Mouse (Mus musculus) embryonic facial prominence, embryonic 10.5 days (tissue): Measurements from ENCODE around the gene Zdhhc13. TPM values are rescaled to one million over a fixed set of nuclear protein-coding genes. Genes with fewer than 3 reads are reported as not detected.

ENCODE experiments used
- DNase-seq: peaks from one replicate; pipeline ENCODE4 v3.0.0-alpha.2; 2017; ENCODE audit warnings: low spot score
- H3K27ac ChIP-seq: fragments of 300-500 bp; sonication (generic); replicated peaks from 2 replicates; pipeline ENCODE4 v1.5.1; 2016; ENCODE audit warnings: mild to moderate bottlenecking
- H3K27me3 ChIP-seq: fragments of 300-500 bp; sonication (generic); replicated peaks from 2 replicates; pipeline ENCODE4 v1.6.1; 2016; ENCODE audit warnings: low read depth, mild to moderate bottlenecking; ENCODE audit not compliant: poor library complexity, severe bottlenecking
- H3K36me3 ChIP-seq: fragments of 300-500 bp; sonication (generic); replicated peaks from 2 replicates; pipeline ENCODE4 v1.6.1; 2016; ENCODE audit warnings: mild to moderate bottlenecking, moderate library complexity
- H3K4me1 ChIP-seq: fragments of 300-500 bp; sonication (generic); 2 replicates; pipeline ENCODE4 v1.6.1; 2016
- H3K4me3 ChIP-seq: fragments of 300-500 bp; sonication (generic); 2 replicates; pipeline ENCODE4 v1.5.1; 2016; ENCODE audit warnings: mild to moderate bottlenecking, moderate library complexity
- H3K9me3 ChIP-seq: fragments of 300-500 bp; sonication (generic); 2 replicates; pipeline ENCODE4 v1.6.1; 2016; ENCODE audit warnings: mild to moderate bottlenecking
- WGBS: fragments of 180-500 bp; shearing (Covaris S2); methylation state at CpG from one replicate; pipeline ENCODE4 v1.1.7; 2016; 5-methylcytosine and 5-hydroxymethylcytosine counted together
- polyA plus RNA-seq: library from polyadenylated mRNA; unstranded; fragments of >200 nt; fragmentation: Nextera tagmentation; extraction: Ambion mirVana; gene quantifications from 2 replicates; pipeline ENCODE4 v1.2.1, GENCODE M21; 2016

Zdhhc13 gene
- 30.5 and 32.1 TPM in 2 replicates for polyA plus RNA-seq

GRCm38 (mm10) chr7:48788851-48789572, at the start of gene Zdhhc13:
Zdhhc13 (plus strand) TSS chr7:48789003.
- H3K36me3 ChIP-seq, result 0 out of 2 replicates have a peak, but pooled peaks cover 3% of the 10 kb centered on the region
- peaks cover 18% of the 10 kb centered on the region for H3K4me1 ChIP-seq
- peak within 1 kb of the TSS; percentile 89 for H3K4me3 ChIP-seq
- no peaks in the 10 kb centered on the region for H3K27me3 ChIP-seq
- no peaks in the 10 kb centered on the region for H3K9me3 ChIP-seq
- DNase-seq, result peak; percentile 95
- WGBS, result under 1% methylated on average over 57 of the region's 57 CpGs
- peak within 1 kb of the TSS; percentile 91 for H3K27ac ChIP-seq

- Histone ChIP-seq H3K27me3 (no peaks in the 10 kb centered on the region), H3K27ac (peak overlapping the region; percentile 57; the same call in 1 of the 2 replicates), H3K36me3 (no peaks in the 10 kb centered on the region), H3K4me1 (peaks cover 6% of the 10 kb centered on the region), H3K9me3 (no peaks in the 10 kb centered on the region), H3K4me3 (peak overlapping the region; percentile 60)
- DNase-seq, result peak; percentile 82
- WGBS, result 2% methylated on average over 24 of the region's 24 CpGs
Measured at GRCm38 (mm10) chr7:48749298-48750163, 39.3 kb upstream of the Zdhhc13 start.

GRCm38 (mm10) chr7:48750164-48750809, 38.5 kb upstream of the Zdhhc13 start:
- no peak overlapping the region for H3K27ac ChIP-seq
- H3K36me3 ChIP-seq, result no peaks in the 10 kb centered on the region
- 69% methylated on average over 8 of the region's 8 CpGs for WGBS
- no peaks in the 10 kb centered on the region for H3K27me3 ChIP-seq
- peaks cover 6% of the 10 kb centered on the region for H3K4me1 ChIP-seq
- DNase-seq, result no peak
- H3K4me3 ChIP-seq, result peak overlapping the region; percentile 60
- no peaks in the 10 kb centered on the region for H3K9me3 ChIP-seq

GRCm38 (mm10) chr7:48751222-48751621, 37.6 kb upstream of the Zdhhc13 start:
- WGBS, result 84% methylated on average over 5 of the region's 5 CpGs
- Histone ChIP-seq H3K9me3 (no peaks in the 10 kb centered on the region), H3K4me3 (no peak overlapping the region), H3K4me1 (peaks cover 6% of the 10 kb centered on the region), H3K36me3 (no peaks in the 10 kb centered on the region), H3K27me3 (no peaks in the 10 kb centered on the region), H3K27ac (no peak overlapping the region)
- no peak for DNase-seq

GRCm38 (mm10) chr7:48754415-48754974, 34.3 kb upstream of the Zdhhc13 start:
- no peak overlapping the region for H3K27ac ChIP-seq
- no peaks in the 10 kb centered on the region for H3K36me3 ChIP-seq
- 87% methylated on average over 3 of the region's 3 CpGs for WGBS
- peaks cover 7% of the 10 kb centered on the region for H3K4me1 ChIP-seq
- H3K4me3 ChIP-seq, result no peak overlapping the region
- H3K27me3 ChIP-seq, result no peaks in the 10 kb centered on the region
- no peak for DNase-seq
- H3K9me3 ChIP-seq, result no peaks in the 10 kb centered on the region

GRCm38 (mm10) chr7:48755825-48756224, 33.0 kb upstream of the Zdhhc13 start:
- Histone ChIP-seq H3K27me3 (no peaks in the 10 kb centered on the region), H3K4me3 (no peak overlapping the region), H3K27ac (no peak overlapping the region), H3K9me3 (no peaks in the 10 kb centered on the region), H3K4me1 (0 out of 2 replicates have a peak, but pooled peaks cover 3% of the 10 kb centered on the region), H3K36me3 (no peaks in the 10 kb centered on the region)
- WGBS, result 82% methylated on average over 3 of the region's 3 CpGs
- no peak for DNase-seq

- 92% methylated on average over 4 of the region's 4 CpGs for whole genome bisulfite sequencing
- no peak for DNase-seq
Measured at GRCm38 (mm10) chr7:48756306-48756931, 32.4 kb upstream of the Zdhhc13 start.

GRCm38 (mm10) chr7:48758083-48758482, 30.7 kb upstream of the Zdhhc13 start:
- H3K9me3 ChIP-seq, result no peaks in the 10 kb centered on the region
- DNase-seq, result no peak
- no peaks in the 10 kb centered on the region for H3K36me3 ChIP-seq
- H3K27ac ChIP-seq, result no peak overlapping the region
- H3K4me1 ChIP-seq, result 0 out of 2 replicates have a peak, but pooled peaks cover 3% of the 10 kb centered on the region
- no peaks in the 10 kb centered on the region for H3K27me3 ChIP-seq
- H3K4me3 ChIP-seq, result no peak overlapping the region
- WGBS, result 72% methylated on average over 1 of the region's 1 CpGs

More at GRCm38 (mm10) chr7:48756306-48756931, 32.4 kb upstream of the Zdhhc13 start:
- H3K36me3 ChIP-seq, result no peaks in the 10 kb centered on the region
- 0 out of 2 replicates have a peak, but pooled peaks cover 3% of the 10 kb centered on the region for H3K4me1 ChIP-seq
- H3K9me3 ChIP-seq, result no peaks in the 10 kb centered on the region
- H3K27ac ChIP-seq, result no peak overlapping the region
- H3K27me3 ChIP-seq, result no peaks in the 10 kb centered on the region
- H3K4me3 ChIP-seq, result no peak overlapping the region

- Histone ChIP-seq H3K27ac (no peak overlapping the region), H3K4me3 (no peak overlapping the region), H3K9me3 (no peaks in the 10 kb centered on the region), H3K27me3 (no peaks in the 10 kb centered on the region), H3K36me3 (no peaks in the 10 kb centered on the region), H3K4me1 (0 out of 2 replicates have a peak, but pooled peaks cover 3% of the 10 kb centered on the region)
- WGBS, result 74% methylated on average over 1 of the region's 1 CpGs
- DNase-seq, result no peak
Measured at GRCm38 (mm10) chr7:48760789-48761188, 28.0 kb upstream of the Zdhhc13 start.

- H3K9me3 ChIP-seq, result no peaks in the 10 kb centered on the region
- 0 out of 2 replicates have a peak, but pooled peaks cover 3% of the 10 kb centered on the region for H3K4me1 ChIP-seq
- H3K27ac ChIP-seq, result no peak overlapping the region
- DNase-seq, result no peak
- no peaks in the 10 kb centered on the region for H3K27me3 ChIP-seq
- no peak overlapping the region for H3K4me3 ChIP-seq
- WGBS, result 66% methylated on average over 1 of the region's 1 CpGs
- H3K36me3 ChIP-seq, result no peaks in the 10 kb centered on the region
Measured at GRCm38 (mm10) chr7:48762289-48762688, 26.5 kb upstream of the Zdhhc13 start.

- H3K36me3 ChIP-seq, result no peaks in the 10 kb centered on the region
- no peak for DNase-seq
- no peaks in the 10 kb centered on the region for H3K27me3 ChIP-seq
- H3K27ac ChIP-seq, result no peak overlapping the region
- H3K4me3 ChIP-seq, result no peak overlapping the region
- H3K9me3 ChIP-seq, result no peaks in the 10 kb centered on the region
- 78% methylated on average over 3 of the region's 3 CpGs for WGBS
- H3K4me1 ChIP-seq, result 0 out of 2 replicates have a peak, but pooled peaks cover 3% of the 10 kb centered on the region
Measured at GRCm38 (mm10) chr7:48762721-48763120, 26.1 kb upstream of the Zdhhc13 start.
